Mouse (Mus musculus) c-Kit-negative CD71-positive TER-119-positive erythroid progenitor cells, embryonic 14.5 days (primary cell): ENCODE measurements around the gene Ccdc186.
"Not testable (repeated sequence)": the region's sequence is repeated elsewhere in the genome, so short reads cannot be mapped to it uniquely, and the experiment has no call there.

Source experiments
- DNase-seq: peaks from one replicate; pipeline ENCODE4 v3.0.0-alpha.2; 2013; ENCODE audit warnings: low read depth, low spot score

Ccdc186 gene

GRCm38 (mm10) chr19:56758311-56758710, 63.7 kb downstream of the Ccdc186 start:
- DNase-seq: no peak

GRCm38 (mm10) chr19:56756412-56756811, 65.6 kb downstream of the Ccdc186 start:
- no peak for DNase-seq

DNA sequence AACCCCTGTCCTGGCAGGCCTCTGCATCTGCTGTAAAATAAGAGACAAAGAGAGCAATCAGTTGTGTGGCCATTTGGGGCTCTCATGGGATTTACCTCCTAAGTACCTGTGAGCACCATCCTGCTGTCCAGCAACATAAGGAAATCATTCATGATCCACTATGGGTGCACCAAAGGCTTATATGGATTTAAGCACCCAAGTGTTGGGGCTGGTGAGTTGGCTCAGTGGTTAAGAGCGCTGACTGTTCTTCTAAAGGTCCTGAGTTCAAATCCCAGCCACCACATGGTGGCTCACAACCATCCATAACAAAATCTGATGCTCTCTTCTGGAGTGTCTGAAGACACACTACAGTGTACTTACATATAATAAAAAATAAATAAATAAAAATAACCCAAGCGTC, 67.5 kb downstream of the Ccdc186 start:
- not testable (repeated sequence) for DNase-seq

GRCm38 (mm10) chr19:56750709-56751108, 71.3 kb downstream of the Ccdc186 start:
- no peak for DNase-seq

- no peak for DNase-seq
Measured at GRCm38 (mm10) chr19:56749343-56749742, 72.6 kb downstream of the Ccdc186 start.

DNA sequence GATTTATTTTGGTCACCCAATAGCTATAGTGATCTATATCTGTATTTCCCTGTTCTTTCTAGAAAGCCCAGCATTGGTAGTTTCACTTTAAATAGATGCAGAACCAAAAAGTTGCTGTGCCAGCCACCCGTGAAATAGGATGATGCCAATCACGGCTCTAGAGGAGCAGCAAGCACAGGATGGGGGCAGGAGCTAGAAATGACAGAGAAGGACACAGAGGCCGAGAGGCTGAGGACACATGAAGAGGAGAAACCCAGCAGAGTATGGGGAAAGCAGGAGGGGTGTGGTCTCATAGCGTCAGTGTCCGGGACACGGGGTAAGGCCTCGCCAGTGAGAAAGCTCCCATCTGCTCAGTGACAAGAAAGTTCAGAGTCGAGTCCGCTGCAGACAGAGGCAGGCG, 74.1 kb downstream of the Ccdc186 start:
- DNase-seq: no peak

DNA sequence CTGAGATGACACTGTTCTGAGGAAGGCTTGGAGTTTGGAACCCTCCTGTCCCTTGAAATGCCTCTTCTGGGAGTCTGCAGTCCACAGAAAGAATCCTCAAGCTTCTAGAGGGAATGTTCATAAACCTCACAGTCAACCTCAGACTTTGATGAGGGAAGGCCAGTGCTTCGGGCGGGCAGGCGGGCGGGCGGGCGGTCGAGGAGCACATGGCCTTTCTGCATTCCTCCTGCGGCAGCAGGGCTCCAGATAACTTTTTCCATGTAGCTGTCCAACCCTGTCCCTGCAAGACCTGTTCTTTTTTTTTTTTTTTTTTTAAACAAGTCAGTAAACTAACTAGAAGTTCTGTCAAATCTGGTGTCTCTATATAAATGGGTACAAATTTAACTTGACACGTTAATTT, 75.4 kb downstream of the Ccdc186 start:
- no peak for DNase-seq

DNA sequence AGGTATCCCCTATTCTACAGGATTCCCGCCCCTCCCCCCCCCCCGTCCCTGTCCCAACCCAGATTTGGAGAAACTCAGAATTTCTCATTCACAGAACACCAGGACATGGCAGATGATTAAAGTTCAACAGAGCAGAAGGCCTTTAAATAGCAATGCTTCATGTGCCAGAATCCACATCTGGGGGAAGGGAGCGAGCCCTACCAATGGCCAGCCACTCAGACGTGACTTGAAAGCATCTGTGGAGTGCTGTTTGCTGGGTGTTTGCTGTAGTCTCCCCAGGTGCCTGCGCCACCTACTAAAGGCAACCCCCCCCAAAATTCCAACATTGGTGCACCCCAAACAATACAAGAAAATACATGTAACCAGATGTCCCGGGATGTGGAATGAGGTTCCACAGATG, 76.5 kb downstream of the Ccdc186 start:
- no peak for DNase-seq

GRCm38 (mm10) chr19:56745061-56745460, 76.9 kb downstream of the Ccdc186 start:
- DNase-seq: no peak
